Mouse (Mus musculus) cerebellum, adult 2 months (tissue): ENCODE measurements around the gene Casp3.

Source experiments
- CTCF ChIP-seq: fragments of 200-500 bp; IDR thresholded peaks from 2 replicates; pipeline ENCODE4 v1.5.1; 2011; ENCODE audit warnings: low read depth, mild to moderate bottlenecking, control low read depth, low read length, moderate library complexity, borderline replicate concordance; ENCODE audit not compliant: insufficient read depth
- POLR2A ChIP-seq: fragments of 200-500 bp; IDR thresholded peaks from 2 replicates; pipeline ENCODE4 v1.6.1; 2011; ENCODE audit warnings: low read length, control low read depth, borderline replicate concordance; ENCODE audit not compliant: insufficient read depth

GRCm38 (mm10) chr8:46628645-46629044 is 11.6 kb downstream of the Casp3 start:
- TF ChIP-seq CTCF (no peak), POLR2A (no peak)
